Mouse (Mus musculus): ENCODE measurements around the gene Olfr1494. TPM values are rescaled to one million over a fixed set of nuclear protein-coding genes. Genes with fewer than 3 reads are reported as not detected.

The Olfr1494 gene
- polyA plus RNA-seq (2012; rRNA removed), result not detected in 2 replicates

DNA sequence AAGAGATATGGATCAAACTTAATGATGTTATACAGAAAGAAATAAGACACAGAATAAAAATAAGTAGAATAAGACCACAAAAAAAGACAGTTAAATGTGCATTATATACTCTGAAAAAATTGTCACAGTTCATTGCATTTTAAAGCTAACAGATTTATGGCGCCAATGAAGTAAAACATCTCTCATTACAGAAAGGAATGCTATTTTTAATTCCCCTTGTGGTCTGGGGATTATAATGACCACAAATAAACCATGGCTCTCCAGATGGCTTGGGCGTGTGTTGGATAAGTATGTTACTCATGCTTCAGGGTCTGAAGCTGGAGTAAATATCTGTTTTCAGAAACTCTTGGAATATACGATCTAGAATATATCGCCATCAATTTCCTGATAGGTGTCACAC, at the start of gene Olfr1494:
TSS of gene Olfr1494 (plus strand) at position 301 of the 400 bp plus-strand sequence.

DNA sequence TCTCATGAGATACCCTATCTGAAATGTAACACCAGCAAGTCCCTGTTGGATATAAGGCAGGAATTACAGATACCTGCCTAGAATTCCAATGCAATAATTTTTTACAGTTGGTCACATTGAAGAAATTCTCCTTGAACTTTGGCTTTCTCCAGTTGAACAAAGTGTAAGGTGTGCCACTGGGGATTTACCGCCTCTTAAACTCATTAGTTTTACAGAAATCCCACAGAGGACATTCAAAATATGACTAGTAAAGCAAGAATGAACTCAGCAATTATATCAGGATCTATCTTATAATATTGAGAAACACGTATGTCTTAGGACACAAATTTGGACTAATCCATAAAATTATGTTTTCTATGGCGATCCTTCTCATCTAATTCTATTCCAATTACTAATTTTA, 42.6 kb upstream of the Olfr1494 start, which contains the start of gene Olfr1491:
TSS of gene Olfr1491 (plus strand) at position 301 of the 400 bp plus-strand sequence.

DNA sequence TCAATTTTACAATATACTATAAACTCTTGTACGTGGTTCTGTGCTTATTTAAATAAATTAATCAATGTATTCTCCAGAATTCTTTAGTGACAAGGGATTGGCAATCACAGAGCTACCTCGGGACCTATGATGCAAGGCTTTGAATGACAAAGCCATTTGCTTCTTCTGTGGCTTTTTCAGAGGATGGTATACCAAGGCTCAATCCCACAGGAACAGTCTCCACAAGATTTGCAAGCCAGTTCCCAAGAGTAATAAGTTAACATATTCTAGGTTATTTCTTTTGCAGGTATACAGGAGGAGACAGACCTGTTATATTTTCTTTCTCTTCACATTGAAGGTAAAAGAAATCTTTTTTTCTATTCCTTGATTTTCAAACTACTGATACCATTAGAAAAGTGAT, 16.6 kb upstream of the Olfr1494 start, which contains the start of gene Olfr1493-ps1:
TSS of gene Olfr1493-ps1 (plus strand) at position 301 of the 400 bp plus-strand sequence.

DNA sequence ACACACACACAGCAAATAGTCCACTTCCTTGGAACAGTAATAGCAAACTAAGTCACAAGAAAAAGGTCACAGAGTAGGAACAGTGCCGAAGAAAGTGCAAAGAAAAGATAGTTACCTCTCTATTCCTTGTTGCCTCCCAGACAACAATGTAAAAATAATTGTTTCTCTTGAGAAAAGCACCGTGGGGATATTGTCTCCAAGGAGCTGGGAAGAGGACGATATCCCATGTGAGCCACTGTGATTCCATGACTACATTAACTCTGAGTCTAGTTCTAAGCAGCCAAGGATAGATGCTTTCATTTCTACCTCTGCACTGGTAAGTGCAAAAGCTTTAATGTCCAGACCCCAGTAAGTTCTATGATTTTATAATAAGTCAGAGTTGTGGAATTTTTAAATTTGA, 24.8 kb downstream of the Olfr1494 start, which contains the start of gene Olfr1495:
TSS of gene Olfr1495 (plus strand) at position 301 of the 400 bp plus-strand sequence.

DNA sequence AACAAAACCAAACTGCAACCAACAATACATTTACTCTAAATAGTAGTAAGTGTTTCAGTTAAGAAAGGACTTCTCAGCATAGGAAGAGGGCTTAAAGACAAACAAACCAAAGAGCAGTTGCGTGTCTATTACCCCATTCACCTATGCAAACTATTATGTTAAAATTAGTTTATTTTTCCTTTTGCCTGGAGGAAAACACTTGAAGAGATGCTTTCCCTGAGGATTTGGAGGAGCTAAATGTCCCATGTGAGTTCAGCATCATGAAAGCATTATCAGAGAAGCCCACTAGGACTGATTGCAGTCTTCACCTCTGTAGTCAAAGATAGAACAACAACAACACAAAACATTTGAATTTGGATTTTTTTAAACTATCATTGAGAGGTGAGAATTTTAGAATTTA, 38.0 kb downstream of the Olfr1494 start, which contains the start of gene Olfr1496:
TSS of gene Olfr1496 (plus strand) at position 301 of the 400 bp plus-strand sequence.

DNA sequence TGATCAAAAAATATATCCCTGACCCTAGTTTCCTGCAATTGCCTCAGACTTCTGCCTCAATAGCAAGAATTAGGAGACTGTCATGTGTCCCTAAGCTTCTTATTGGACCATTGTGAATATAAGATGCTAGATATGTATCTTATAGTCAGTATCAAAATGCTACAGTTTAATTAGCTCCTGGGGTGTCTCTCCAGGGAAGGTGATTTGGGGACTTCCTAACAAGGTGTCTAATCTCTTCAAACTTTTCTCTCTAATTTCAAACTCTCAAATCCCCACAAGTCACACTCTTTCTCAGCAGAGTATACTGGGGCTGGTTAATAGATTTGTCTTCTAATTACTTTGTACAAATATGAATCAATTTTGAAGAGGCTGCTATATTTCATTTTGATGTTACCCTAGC, 58.6 kb downstream of the Olfr1494 start, which contains the start of gene Olfr1497:
TSS of gene Olfr1497 (minus strand) at position 101 of the 400 bp plus-strand sequence.

Other genes with a start within 250 kb of the Olfr1494 start
- not detected in 2 replicates for gene Olfr1477, start 239.2 kb upstream of the Olfr1494 start, polyA plus RNA-seq (2012; rRNA removed)
- not detected in 2 replicates for gene Olfr1480, start 211.8 kb upstream of the Olfr1494 start, polyA plus RNA-seq (2012; rRNA removed)
- not detected in 2 replicates for gene Olfr1484, start 156.2 kb upstream of the Olfr1494 start, polyA plus RNA-seq (2012; rRNA removed)
- not detected in 2 replicates for gene Olfr1487, start 122.4 kb upstream of the Olfr1494 start, polyA plus RNA-seq (2012; rRNA removed)
- not detected in 2 replicates for gene Olfr1489, start 108.1 kb upstream of the Olfr1494 start, polyA plus RNA-seq (2012; rRNA removed)
- gene Olfr1490, start 88.6 kb upstream of the Olfr1494 start, polyA plus RNA-seq (2012; rRNA removed), result not detected in 2 replicates
- not detected in 2 replicates for gene Olfr1491, start 42.5 kb upstream of the Olfr1494 start, polyA plus RNA-seq (2012; rRNA removed)
- not detected in 2 replicates for gene Olfr1493-ps1, start 16.4 kb upstream of the Olfr1494 start, polyA plus RNA-seq (2012; rRNA removed)
- not detected in 2 replicates for gene Olfr1495, start 24.9 kb downstream of the Olfr1494 start, polyA plus RNA-seq (2012; rRNA removed)
- gene Olfr1496, start 38.1 kb downstream of the Olfr1494 start, polyA plus RNA-seq (2012; rRNA removed), result not detected in 2 replicates
- not detected in 2 replicates for gene Olfr1497, start 58.5 kb downstream of the Olfr1494 start, polyA plus RNA-seq (2012; rRNA removed)
- not detected in 2 replicates for gene Olfr1499, start 79.7 kb downstream of the Olfr1494 start, polyA plus RNA-seq (2012; rRNA removed)
- not detected in 2 replicates for gene Olfr1500, start 90.8 kb downstream of the Olfr1494 start, polyA plus RNA-seq (2012; rRNA removed)
- gene Olfr1501, start 111.0 kb downstream of the Olfr1494 start, polyA plus RNA-seq (2012; rRNA removed), result not detected in 2 replicates
- gene Olfr1502, start 122.1 kb downstream of the Olfr1494 start, polyA plus RNA-seq (2012; rRNA removed), result not detected in 2 replicates
- gene Olfr1504, start 158.2 kb downstream of the Olfr1494 start, polyA plus RNA-seq (2012; rRNA removed), result not detected in 2 replicates
- gene Olfr1505, start 173.8 kb downstream of the Olfr1494 start, polyA plus RNA-seq (2012; rRNA removed), result not detected in 2 replicates

Data from central nervous system, embryonic 11.5 days (tissue).